Mouse (Mus musculus) liver, embryonic 15.5 days (tissue): ENCODE measurements around the gene Srarp. TPM values are rescaled to one million over a fixed set of nuclear protein-coding genes. Genes with fewer than 3 reads are reported as not detected.

Experiments
- ATAC-seq: fragments of 200-750 bp; cut with Nextera tagmentation; 2 replicates; pipeline ENCODE4 v1.8.0; 2017; ENCODE audit warnings: moderate number of reproducible peaks, mild to moderate bottlenecking, moderate library complexity; ENCODE audit not compliant: insufficient read depth
- H3K27ac ChIP-seq: fragments of 300-500 bp; sonication (generic); replicated peaks from 2 replicates; pipeline ENCODE4 v1.5.1; 2015; ENCODE audit warnings: mild to moderate bottlenecking, inconsistent platforms
- H3K27me3 ChIP-seq: fragments of 300-500 bp; sonication (generic); 2 replicates; pipeline ENCODE4 v1.6.1; 2015; ENCODE audit warnings: mild to moderate bottlenecking, inconsistent platforms
- H3K36me3 ChIP-seq: fragments of 300-500 bp; sonication (generic); replicated peaks from 2 replicates; pipeline ENCODE4 v1.6.1; 2015; ENCODE audit warnings: moderate library complexity, mild to moderate bottlenecking, inconsistent platforms
- H3K4me1 ChIP-seq: fragments of 300-500 bp; sonication (generic); replicated peaks from 2 replicates; pipeline ENCODE4 v1.6.1; 2015; ENCODE audit warnings: inconsistent platforms
- H3K4me2 ChIP-seq: fragments of 300-500 bp; sonication (generic); 2 replicates; pipeline ENCODE4 v1.6.1; 2015; ENCODE audit warnings: moderate library complexity, mild to moderate bottlenecking, inconsistent platforms
- H3K4me3 ChIP-seq: fragments of 300-500 bp; sonication (generic); replicated peaks from 2 replicates; pipeline ENCODE4 v1.5.1; 2015; ENCODE audit warnings: mild to moderate bottlenecking, inconsistent platforms
- H3K9ac ChIP-seq: fragments of 300-500 bp; sonication (generic); 2 replicates; pipeline ENCODE4 v1.6.1; 2015; ENCODE audit warnings: moderate library complexity, mild to moderate bottlenecking, inconsistent platforms
- H3K9me3 ChIP-seq: fragments of 300-500 bp; sonication (generic); replicated peaks from 2 replicates; pipeline ENCODE4 v1.6.1; 2016; ENCODE audit warnings: inconsistent platforms
- WGBS: fragments of 180-500 bp; shearing (Covaris S2); methylation state at CpG from one replicate; pipeline ENCODE4 v1.1.7; 2015; ENCODE audit warnings: mixed read lengths; ENCODE audit not compliant: insufficient replicate concordance; 5-methylcytosine and 5-hydroxymethylcytosine counted together
- polyA plus RNA-seq: library from polyadenylated mRNA; unstranded; fragments of >200 nt; fragmentation: Nextera tagmentation; extraction: Ambion mirVana; gene quantifications from 2 replicates; pipeline ENCODE4 v1.2.1, GENCODE M21; 2015

Srarp gene
- polyA plus RNA-seq, 1 experiment from 2014 or later = not detected

GRCm38 (mm10) chr4:141387093-141387784 is 48.7 kb downstream of the Srarp start:
- ATAC-seq = no peak
- H3K27me3 ChIP-seq = peaks cover 35% of the 10 kb centered on the region
- no peaks in the 10 kb centered on the region for H3K36me3 ChIP-seq
- H3K4me2 ChIP-seq = no peak overlapping the region
- no peak overlapping the region for H3K4me3 ChIP-seq
- 17% methylated on average over 5 of the region's 5 CpGs for WGBS
- H3K4me1 ChIP-seq = peaks cover 4% of the 10 kb centered on the region; the same call in 1 of the 2 replicates
- no peaks in the 10 kb centered on the region for H3K9me3 ChIP-seq
- H3K9ac ChIP-seq = no peak overlapping the region
- H3K27ac ChIP-seq = no peak overlapping the region

- no peak overlapping the region for H3K9ac ChIP-seq
- H3K4me1 ChIP-seq = peaks cover 6% of the 10 kb centered on the region; the same call in 1 of the 2 replicates
- 50% methylated on average over 7 of the region's 7 CpGs for WGBS
- H3K9me3 ChIP-seq = no peaks in the 10 kb centered on the region
- no peak for ATAC-seq
- H3K4me2 ChIP-seq = no peak overlapping the region
- no peaks in the 10 kb centered on the region for H3K36me3 ChIP-seq
- peaks cover 41% of the 10 kb centered on the region for H3K27me3 ChIP-seq
- no peak overlapping the region for H3K4me3 ChIP-seq
- H3K27ac ChIP-seq = no peak overlapping the region
These were observed 49.8 kb downstream of the Srarp start for GRCm38 (mm10) chr4:141386150-141386549.

GRCm38 (mm10) chr4:141385275-141385674 is 50.6 kb downstream of the Srarp start:
- ATAC-seq = no peak
- no peaks in the 10 kb centered on the region for H3K36me3 ChIP-seq
- H3K9ac ChIP-seq = no peak overlapping the region
- no peak overlapping the region for H3K4me2 ChIP-seq
- H3K4me3 ChIP-seq = no peak overlapping the region
- H3K4me1 ChIP-seq = peaks cover 6% of the 10 kb centered on the region; the same call in 1 of the 2 replicates
- peaks cover 50% of the 10 kb centered on the region for H3K27me3 ChIP-seq
- WGBS = 0% methylated on average over 7 of the region's 7 CpGs
- H3K9me3 ChIP-seq = no peaks in the 10 kb centered on the region
- H3K27ac ChIP-seq = no peak overlapping the region

Other genes with a start within 250 kb of the Srarp start
- gene Rsg1, start 222.1 kb downstream of the Srarp start, polyA plus RNA-seq = 1.2 and 1.4 TPM in 2 replicates
- gene Arhgef19, start 196.6 kb downstream of the Srarp start, polyA plus RNA-seq = 1.5 TPM in 2 replicates
- 0.75 and 0.79 TPM in 2 replicates for gene Epha2, start 134.9 kb downstream of the Srarp start, polyA plus RNA-seq
- gene Fam131c, start 67.9 kb downstream of the Srarp start, polyA plus RNA-seq = 0.08 TPM in 1 of 2 replicates, not detected in the other
- not detected in 2 replicates for gene Clcnka, start 37.4 kb downstream of the Srarp start, polyA plus RNA-seq
- not detected in 2 replicates for gene Clcnkb, start 20.1 kb downstream of the Srarp start, polyA plus RNA-seq
- gene Hspb7, start 15.3 kb downstream of the Srarp start, polyA plus RNA-seq = 0.24 and 0.47 TPM in 2 replicates
- gene Zbtb17, start 8.5 kb upstream of the Srarp start, polyA plus RNA-seq = 8.5 and 8.9 TPM in 2 replicates
- 4.7 and 5.6 TPM in 2 replicates for gene Spen, start 102.5 kb upstream of the Srarp start, polyA plus RNA-seq
- 1.7 and 1.9 TPM in 2 replicates for gene Fblim1, start 170.0 kb upstream of the Srarp start, polyA plus RNA-seq
- gene Tmem82, start 182.5 kb upstream of the Srarp start, polyA plus RNA-seq = 4.4 and 4.6 TPM in 2 replicates
- gene Slc25a34, start 187.7 kb upstream of the Srarp start, polyA plus RNA-seq = 0.07 TPM in 1 of 2 replicates, not detected in the other
- 1.1 and 2.0 TPM in 2 replicates for gene Plekhm2, start 228.8 kb upstream of the Srarp start, polyA plus RNA-seq
- gene Rsc1a1, start 249.5 kb upstream of the Srarp start, polyA plus RNA-seq = 1.2 TPM in 1 of 2 replicates, not detected in the other